Comparison of ENCODE assay signal across 8 mouse cellular contexts in the genomic region with DNA sequence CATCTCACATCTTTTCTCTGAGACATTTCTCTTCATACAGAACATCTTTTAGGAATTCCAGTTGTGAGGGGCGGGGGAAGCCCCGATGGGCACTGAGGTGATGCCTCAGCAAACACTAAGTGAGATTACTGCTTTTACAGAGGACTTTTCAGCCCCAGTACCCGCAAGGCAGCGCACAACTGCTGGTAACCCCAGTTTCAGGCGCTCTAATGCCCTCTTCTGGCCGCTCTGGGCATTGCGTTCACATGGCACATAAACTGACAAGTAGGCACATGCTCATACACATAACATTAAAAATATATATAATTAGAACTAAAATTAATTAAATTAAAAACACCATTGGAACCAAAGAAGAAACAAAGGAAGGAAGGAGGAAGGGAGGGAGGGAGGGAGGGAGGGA. TPM values are rescaled to one million over a fixed set of nuclear protein-coding genes. Genes with fewer than 3 reads are reported as not detected.
A peak's percentile ranks its signal among the peaks of the same experiment; 100 is the strongest.
DNase-seq lines count a peak whose midpoint lies in the region; TF ChIP-seq lines count a peak whose summit lies in the region.
"Had no signal": no experiment of that assay in that cellular context is flagged by ENCODE, and none has a peak within 500 bp of the region (broad histone marks: within the 10 kb centered on the region; RNA-seq: fewer than 3 reads in every experiment).

No protein-coding gene starts in this region.

- no peaks in the 10 kb centered on the region for H3K36me3 ChIP-seq in CH12.LX (replicated peaks in 1 of 2; ENCODE audit: control insufficient read depth in 1 of 2, insufficient read depth in 1 of 2, low read length in 1 of 2)
- H3K36me3 ChIP-seq in MEL (ENCODE audit: control insufficient read depth in 1 of 2, insufficient read depth in 2 of 2, low read length in 2 of 2) = no peaks in the 10 kb centered on the region

- H3K4me3 ChIP-seq in CH12.LX (replicated peaks in 1 of 3; ENCODE audit: low read depth in 2 of 3, low read length in 2 of 3, poor library complexity in 1 of 3) = no peak overlapping the region
- no peak overlapping the region for H3K4me3 ChIP-seq in MEL (ENCODE audit: control insufficient read depth in 1 of 2, insufficient read depth in 1 of 2, low read depth in 2 of 2, low read length in 2 of 2)

- H3K27ac ChIP-seq in CH12.LX (ENCODE audit: insufficient read depth, low read depth) (no peak overlapping the region), MEL (ENCODE audit: control insufficient read depth, low read depth, low read length) (no peak overlapping the region)

- TF ChIP-seq POLR2A in CH12.LX (IDR thresholded peaks at IDR 0.05; ENCODE audit: low read depth, low read length) = no peak
- TF ChIP-seq POLR2A in MEL (IDR thresholded peaks at IDR 0.05; ENCODE audit: control insufficient read depth in 1 of 2, insufficient read depth in 1 of 2, low read depth in 1 of 2, low read length in 2 of 2, poor library complexity in 1 of 2) = no peak

- H3K9me3 ChIP-seq in CH12.LX (replicated peaks; ENCODE audit: low read length) (peaks cover 2% of the 10 kb centered on the region), MEL (replicated peaks; ENCODE audit: insufficient read depth, low read length) (no peaks in the 10 kb centered on the region)

- peak in 1 of 2 experiments; percentile 67; a peak in 3 of 4 replicates for TF ChIP-seq CTCF in CH12.LX (conservative IDR thresholded peaks at IDR 0.05 in 1 of 2, IDR thresholded peaks at IDR 0.05 in 1 of 2; ENCODE audit: low read depth in 2 of 2, low read length in 2 of 2)
- peak; percentile 23 to 56 (median 36); a peak in 5 of 6 replicates for TF ChIP-seq CTCF in MEL (IDR thresholded peaks at IDR 0.05 in 2 of 3, conservative IDR thresholded peaks at IDR 0.05 in 1 of 3; ENCODE audit: control insufficient read depth in 1 of 3, insufficient read depth in 1 of 3, low read depth in 2 of 3, low read length in 3 of 3, poor library complexity in 1 of 3, severe bottlenecking in 1 of 3)

- H3K27me3 ChIP-seq in CH12.LX (replicated peaks) (no peaks in the 10 kb centered on the region), MEL (ENCODE audit: control insufficient read depth in 1 of 2, insufficient read depth in 2 of 2, low read length in 2 of 2) (no peaks in the 10 kb centered on the region)

- H3K79me2 ChIP-seq in CH12.LX (replicated peaks; ENCODE audit: control insufficient read depth, extremely low read depth, insufficient read depth, poor library complexity, severe bottlenecking) = no peaks in the 10 kb centered on the region
- H3K79me2 ChIP-seq in MEL (ENCODE audit: control insufficient read depth, insufficient read depth, low read length, poor library complexity) = no peaks in the 10 kb centered on the region

- peak; percentile 61 for TF ChIP-seq RAD21 in CH12.LX (IDR thresholded peaks at IDR 0.05; ENCODE audit: low read depth, low read length)
- no peak; the same call in 1 of the 2 replicates for TF ChIP-seq RAD21 in MEL (IDR thresholded peaks at IDR 0.05; ENCODE audit: low read depth, low read length)

- no peak overlapping the region for H3K4me2 ChIP-seq in CH12.LX (ENCODE audit: insufficient read depth, low read depth, poor library complexity, severe bottlenecking)

- DNase-seq in kidney, postnatal 4 days = peak; percentile 45 to 60
- no peak for DNase-seq in kidney, adult 9 months
- DNase-seq in CH12.LX (ENCODE audit: extremely low read depth) (peak; percentile 55), MEL (ENCODE audit: low read depth, low spot score) (peak; percentile 25), adipocyte (ENCODE audit: low spot score) (no peak)
- peak; percentile 16 for DNase-seq in lung, postnatal 10 days
- DNase-seq in spleen, postnatal 14 days (ENCODE audit: low spot score in 2 of 2) = no peak

- H3K9ac ChIP-seq in CH12.LX (ENCODE audit: insufficient read depth, low read depth) (no peak overlapping the region), MEL (ENCODE audit: control insufficient read depth, low read depth, low read length, poor library complexity, severe bottlenecking) (no peak overlapping the region)

- dilution Hi-C loops in CH12.LX (cut with MboI; ENCODE audit: extremely low pct_ligation_motif_present, extremely low pct_unique_long_range_greater_than_20kb, low sequenced_read_pairs) = no loop called here

- H3K4me1 ChIP-seq in CH12.LX (ENCODE audit: control insufficient read depth in 1 of 2, insufficient read depth in 2 of 2) (peaks cover 0 to 5% of the 10 kb centered on the region in 2 experiments; a peak in 1 of 4 replicates), MEL (ENCODE audit: control insufficient read depth in 1 of 2, insufficient read depth in 2 of 2, low read length in 2 of 2) (no peaks in the 10 kb centered on the region)

- in situ Hi-C loops in CH12.LX (cut with MboI; ENCODE audit: low pct_ligation_motif_present, low pct_unique_long_range_greater_than_20kb, low sequenced_read_pairs) = no loop called here

- no peak for TF ChIP-seq EP300 in CH12.LX (IDR thresholded peaks at IDR 0.05; ENCODE audit: low read length)
- no peak for TF ChIP-seq EP300 in MEL (IDR thresholded peaks at IDR 0.05; ENCODE audit: low read depth in 1 of 2, low read length in 2 of 2)

TF ChIP-seq in CH12.LX, 34 proteins besides CTCF, POLR2A, EP300 and RAD21:
- TF ChIP-seq SIN3A (IDR thresholded peaks at IDR 0.05; ENCODE audit: low read length) (no peak), SMC3 (IDR thresholded peaks at IDR 0.05; ENCODE audit: low read depth, low read length) (peak; percentile 74), USF1 (IDR thresholded peaks at IDR 0.05; ENCODE audit: low read depth, low read length) (no peak), RCOR1 (conservative IDR thresholded peaks at IDR 0.05; ENCODE audit: low read depth, low read length) (no peak)
TF ChIP-seq in CH12.LX: peak in this region for 1.

TF ChIP-seq in MEL, 35 proteins besides CTCF, POLR2A, EP300 and RAD21:
- TF ChIP-seq SMC3 (IDR thresholded peaks at IDR 0.05; ENCODE audit: low read depth, low read length) (peak; percentile 27; the same call in 1 of the 2 replicates), RCOR1 (IDR thresholded peaks at IDR 0.05; ENCODE audit: low read depth, low read length) (no peak)
TF ChIP-seq in MEL: peak in this region for 1.

RNA-seq across cellular contexts. Expression of gene Foxb1, which starts 29.8 kb away (rescaled TPM):
- total RNA-seq in CH12.LX (2012; rRNA removed) (not detected in 2 replicates), CH12.LX (2014; rRNA removed) (not detected in 2 replicates), MEL (2012; rRNA removed) (not detected in 2 replicates)
- polyA plus RNA-seq in CH12.LX (2012; ENCODE audit: insufficient read length, low read depth) (not detected in 2 replicates), MEL (2012; ENCODE audit: insufficient read depth in 1 of 2, insufficient read length in 2 of 2, low read depth in 1 of 2, low replicate concordance in 2 of 2, missing spikeins in 1 of 2) (not detected)
- polyA plus RNA-seq: stomach, embryonic 16.5 days had no signal

Comparison
In these comparisons a context has a peak if more than half of its experiments do, and no peak if none do; other contexts are left out.
1. DNase-seq: peak in kidney, postnatal 4 days (2 of 2), CH12.LX (single experiment), MEL (single experiment) and lung, postnatal 10 days (single experiment); none in kidney, adult 9 months (single experiment), adipocyte (single experiment) and spleen, postnatal 14 days (0 of 2).